Mouse (Mus musculus) heart, postnatal 14 days (tissue): ENCODE measurements around the gene Stat6. TPM values are rescaled to one million over a fixed set of nuclear protein-coding genes. Genes with fewer than 3 reads are reported as not detected.
A peak's percentile ranks its signal among the peaks of the same experiment; 100 is the strongest.

Source experiments
- DNase-seq, 2 experiments: peaks; one replicate each; pipeline ENCODE4 v3.0.0; 2021 to 2022
- intact Hi-C: fragments of 180-260 bp; cut with DNase I; formaldehyde crosslinking; loops from one replicate; pipeline ENCODE4 v1.15.1; 2025
- long read RNA-seq, 2 experiments: library from polyadenylated mRNA; stranded (forward); transcript quantifications; one replicate each; pipeline ENCODE4 v2.0.0; 2021
- total RNA-seq, 2 experiments: library from RNA; stranded (reverse); gene quantifications; 2 replicates each; pipeline ENCODE4 v1.2.3; 2021

Gene Stat6
- 10 to 100 TPM; 46.9 to 49.9 TPM for total RNA-seq
- long read RNA-seq, experiment 1, transcript Stat6-201 (22 exons, 3,775 nt), result major isoform, 51 of 60 reads
- long read RNA-seq, experiment 1, partial matches to known transcripts, result 4 of 60 reads
- long read RNA-seq, experiment 1, other reads (novel, unspliced or antisense), result 5 of 60 reads
- long read RNA-seq, experiment 2, transcript Stat6-201 (22 exons, 3,775 nt), result major isoform, 57 of 65 reads
- long read RNA-seq, experiment 2, partial matches to known transcripts, result 4 of 65 reads
- long read RNA-seq, experiment 2, other reads (novel, unspliced or antisense), result 4 of 65 reads

GRCm38 (mm10) chr10:127642772-127643552, at the start of gene Stat6:
Gene Stat6 (plus strand): TSS chr10:127642986.
- intact Hi-C loops, result loop anchor here (1.0 to 5.0 kb wide), 3 partner anchors 28 to 294 kb away; no protein-coding TSS in a partner anchor
- peak; percentile 81 to 84 for DNase-seq

DNA sequence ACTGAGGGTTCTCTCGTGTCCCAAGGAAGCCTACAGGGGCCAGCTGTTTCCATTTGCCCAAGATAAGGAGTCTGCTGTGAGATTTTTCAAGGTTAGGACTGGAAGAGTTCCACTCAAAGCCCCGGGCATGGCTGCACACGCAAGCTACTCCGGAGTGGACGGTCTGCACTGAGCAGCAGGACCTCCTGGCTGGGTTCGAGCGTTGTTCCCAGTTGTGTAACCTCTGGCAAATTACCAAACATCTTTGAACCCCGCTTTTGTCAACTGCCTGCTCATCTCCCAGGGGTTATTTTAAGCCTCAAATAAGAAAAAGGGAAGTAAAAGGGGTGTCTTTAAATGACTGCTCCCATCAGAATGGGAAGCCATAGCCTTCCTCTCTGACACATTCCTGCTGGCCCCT, 48.4 kb upstream of the Stat6 start:
- DNase-seq, result no peak
- intact Hi-C loops, result no loop called here

DNA sequence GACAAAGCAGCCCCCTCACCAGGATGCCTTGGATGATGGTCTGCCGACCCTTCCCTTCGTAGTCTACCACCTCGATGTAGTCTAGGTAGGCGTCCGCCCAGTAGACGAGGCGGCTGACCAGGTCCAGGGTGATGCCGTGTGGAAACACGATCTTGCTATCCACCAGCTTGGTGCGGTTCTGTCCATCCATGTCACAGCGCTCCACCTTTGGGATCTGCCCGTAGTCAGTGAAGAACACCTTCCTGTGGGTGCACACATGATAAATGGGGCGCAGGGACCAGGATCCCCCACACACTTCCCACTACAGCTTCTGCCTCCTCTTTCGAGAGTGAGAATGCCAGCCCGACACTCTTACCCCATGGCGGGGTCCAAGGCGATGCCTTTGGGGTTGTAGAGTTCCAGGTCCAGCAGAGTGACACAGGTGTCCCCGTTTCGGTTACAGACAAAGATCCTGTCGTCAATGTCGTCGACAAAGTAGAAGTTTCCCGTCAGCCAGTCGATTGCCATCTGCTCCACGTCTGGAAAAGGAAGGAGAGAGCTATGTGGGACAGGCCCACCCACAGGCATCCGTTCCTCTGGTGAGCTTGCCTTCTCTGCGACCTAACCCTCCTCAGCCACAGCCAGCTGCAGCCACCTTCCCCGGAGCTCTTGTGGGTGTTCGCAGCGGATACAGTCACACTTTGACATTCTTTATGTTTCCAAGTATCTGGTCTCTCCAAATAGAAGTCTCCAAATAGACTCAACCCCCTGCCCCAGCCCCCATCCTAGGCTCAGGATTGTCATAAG, 47.7 kb upstream of the Stat6 start:
- intact Hi-C loops, result no loop called here
- no peak for DNase-seq

GRCm38 (mm10) chr10:127596321-127596941, 46.4 kb upstream of the Stat6 start:
- DNase-seq, result peak in 1 of 2 experiments; percentile 52
- intact Hi-C loops, result no loop called here

DNA sequence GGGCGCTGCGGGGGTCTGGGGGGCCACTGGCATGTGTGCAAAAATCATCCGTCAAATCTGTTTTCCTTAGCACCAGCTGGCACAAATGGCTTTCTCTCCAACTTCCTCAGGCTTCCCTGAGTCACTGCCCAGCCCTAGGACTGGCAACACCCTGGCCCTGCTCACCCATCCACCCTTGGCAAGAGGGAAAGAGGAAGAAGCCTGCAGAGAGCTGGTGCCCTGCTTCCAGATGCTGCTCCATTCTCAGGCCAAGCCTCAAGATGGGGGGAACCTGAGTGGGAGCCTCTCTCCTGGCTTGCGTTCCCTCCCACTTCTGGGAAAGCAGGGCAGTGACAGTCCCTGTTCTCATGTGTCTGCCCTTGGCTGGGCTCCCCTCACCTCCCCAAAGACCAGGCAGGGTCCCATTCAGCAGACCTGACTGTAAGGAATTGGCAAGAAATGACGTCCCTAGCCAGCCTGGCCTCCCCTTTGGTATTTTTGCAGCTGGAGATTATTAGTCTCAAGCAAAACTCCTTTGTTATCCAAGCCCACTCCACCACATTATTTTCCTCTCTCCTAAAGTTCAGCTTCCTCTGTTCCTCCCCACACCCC, 45.4 kb upstream of the Stat6 start:
- no peak for DNase-seq
- intact Hi-C loops, result no loop called here

DNA sequence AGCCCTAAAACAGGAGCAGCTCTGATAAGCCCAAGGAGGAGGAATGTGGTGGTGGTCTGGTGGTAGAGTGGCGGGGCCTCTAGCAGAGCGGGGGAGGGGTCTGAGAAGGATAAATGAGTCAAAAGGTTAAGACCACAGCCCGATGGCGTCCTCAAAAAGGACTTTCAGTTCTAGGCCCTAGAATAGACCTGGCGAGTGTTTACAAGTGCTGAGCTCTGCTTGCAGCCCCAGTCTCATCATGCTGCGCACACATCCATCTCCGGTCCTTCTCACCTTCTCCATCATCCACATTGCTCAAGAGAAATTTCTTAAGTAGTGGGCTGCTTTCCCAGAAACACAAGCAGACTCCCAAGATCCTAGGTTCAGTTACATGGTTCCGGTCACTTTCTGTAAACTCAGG, 44.2 kb upstream of the Stat6 start:
- intact Hi-C loops, result no loop called here
- DNase-seq, result no peak

DNA sequence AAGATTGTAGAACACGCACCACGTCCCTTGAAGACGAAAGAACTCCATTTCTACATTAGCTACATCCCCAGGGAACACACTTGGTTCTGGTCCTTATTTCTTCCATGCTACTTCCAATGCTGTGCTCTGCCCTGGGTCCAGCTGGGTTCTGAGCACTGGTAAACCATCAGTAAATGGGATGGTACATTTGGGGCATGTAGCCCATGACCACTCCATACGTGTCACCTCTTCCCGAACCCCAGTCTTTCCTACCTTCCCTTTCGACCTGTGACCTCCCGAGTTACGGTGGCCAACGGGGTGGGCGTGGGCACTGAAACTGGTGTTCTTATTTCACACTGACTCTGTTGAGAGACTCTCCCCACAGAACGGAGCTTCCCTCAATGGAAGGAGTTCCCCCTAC, 43.5 kb upstream of the Stat6 start:
- DNase-seq, result no peak
- intact Hi-C loops, result no loop called here

DNA sequence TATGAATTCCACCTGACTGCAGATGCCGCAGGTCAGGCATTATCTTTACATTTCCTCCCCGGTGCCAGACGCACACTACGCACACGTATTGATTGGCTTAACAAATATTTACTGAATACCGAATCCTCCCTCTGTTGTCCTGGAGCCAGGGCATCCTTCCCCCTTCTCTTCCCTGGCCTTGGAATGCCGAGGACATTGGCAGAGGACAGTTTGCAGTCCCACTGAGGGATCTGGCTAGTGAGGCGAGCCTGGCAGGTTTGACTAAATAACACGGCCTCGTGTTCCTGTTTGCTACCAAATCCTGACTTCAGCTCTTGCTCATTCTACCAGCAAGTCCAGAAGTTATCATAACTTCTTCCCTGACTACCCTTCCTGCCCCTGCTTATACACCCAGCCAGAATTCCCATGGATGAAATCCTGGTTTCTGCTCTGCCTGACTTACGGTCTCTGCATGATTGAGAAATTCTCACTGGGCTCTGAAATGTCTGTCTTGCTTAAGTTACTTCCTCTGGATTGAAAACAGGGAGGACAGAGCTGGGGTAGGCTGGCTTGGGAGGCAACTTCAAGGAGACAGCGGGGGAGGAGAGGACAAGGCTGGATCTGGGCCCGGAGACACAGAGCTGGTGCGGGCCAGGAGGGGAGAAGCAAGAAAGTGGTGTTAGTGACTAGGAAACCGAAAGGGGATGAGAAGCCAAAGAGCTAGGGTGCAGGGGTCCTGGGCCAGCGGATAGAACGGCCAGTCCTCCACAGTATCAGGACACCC, 42.8 kb upstream of the Stat6 start:
- intact Hi-C loops, result loop anchor here (2.0 kb wide), 1 partner anchor 19 kb away; no protein-coding TSS in a partner anchor
- DNase-seq, result peak; percentile 76 to 79

DNA sequence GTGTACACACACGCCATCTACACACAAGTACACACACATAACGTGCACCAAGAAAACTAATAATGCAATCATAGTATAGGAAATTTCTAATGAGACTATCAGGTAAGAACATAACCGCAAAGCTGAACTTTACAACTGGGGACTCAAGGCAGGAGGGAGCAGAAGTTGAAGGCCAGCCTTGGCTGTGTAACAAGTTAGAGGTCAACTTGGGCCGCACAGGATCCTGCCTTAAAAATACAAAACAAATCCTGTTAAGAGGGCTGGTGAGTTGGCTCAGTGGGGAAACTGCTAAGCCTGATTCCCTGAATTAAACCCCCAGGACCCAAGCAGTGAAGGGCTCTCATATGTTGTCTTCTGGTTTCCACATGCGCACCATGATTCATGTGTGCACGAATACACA, 40.6 kb upstream of the Stat6 start:
- intact Hi-C loops, result no loop called here
- no peak for DNase-seq

DNA sequence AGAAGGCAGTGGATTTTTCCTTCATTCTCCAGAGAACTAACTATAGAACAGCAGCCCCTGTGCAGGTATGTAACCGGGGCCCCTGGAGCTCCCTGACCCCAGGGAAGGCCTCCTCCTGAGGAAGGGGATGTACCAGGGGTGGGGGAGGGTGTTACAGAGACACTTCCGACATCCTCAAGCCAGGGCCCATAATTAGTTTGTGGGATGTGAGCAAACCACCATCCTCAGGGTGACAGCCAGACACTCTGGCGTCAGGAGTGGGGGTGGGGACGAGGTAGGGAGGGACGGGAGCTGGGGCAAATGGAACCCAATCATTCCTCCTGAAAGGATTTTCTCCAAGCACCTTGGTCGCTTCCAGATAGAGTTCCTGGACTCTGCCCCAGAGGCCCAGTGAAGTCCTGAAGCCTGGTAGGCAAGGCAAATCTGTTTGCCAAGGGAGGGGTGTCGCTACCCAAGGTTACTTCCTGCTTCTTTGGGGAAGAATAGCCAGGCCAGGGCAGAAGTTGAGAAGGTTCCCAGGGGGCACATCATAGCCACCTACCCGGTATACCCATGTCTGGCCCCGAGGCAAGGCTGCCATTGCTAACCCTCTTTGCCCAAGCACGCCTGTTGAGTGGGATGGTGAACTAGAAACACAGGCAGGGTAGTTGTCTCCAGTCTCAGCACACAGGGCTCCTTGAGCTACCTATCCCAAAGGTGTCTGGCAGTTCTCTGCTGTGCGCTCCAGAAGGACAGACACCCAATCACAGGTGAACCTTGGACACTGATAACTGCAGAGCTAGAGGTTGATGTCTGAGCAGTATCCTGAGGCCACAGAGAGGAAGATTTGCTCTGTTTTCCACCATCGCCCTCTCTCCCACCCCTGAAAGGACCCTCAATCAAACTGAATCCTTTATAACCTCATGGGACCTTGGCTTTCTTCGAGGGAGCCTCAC, 39.1 kb upstream of the Stat6 start:
- DNase-seq, result no peak
- intact Hi-C loops, result no loop called here

DNA sequence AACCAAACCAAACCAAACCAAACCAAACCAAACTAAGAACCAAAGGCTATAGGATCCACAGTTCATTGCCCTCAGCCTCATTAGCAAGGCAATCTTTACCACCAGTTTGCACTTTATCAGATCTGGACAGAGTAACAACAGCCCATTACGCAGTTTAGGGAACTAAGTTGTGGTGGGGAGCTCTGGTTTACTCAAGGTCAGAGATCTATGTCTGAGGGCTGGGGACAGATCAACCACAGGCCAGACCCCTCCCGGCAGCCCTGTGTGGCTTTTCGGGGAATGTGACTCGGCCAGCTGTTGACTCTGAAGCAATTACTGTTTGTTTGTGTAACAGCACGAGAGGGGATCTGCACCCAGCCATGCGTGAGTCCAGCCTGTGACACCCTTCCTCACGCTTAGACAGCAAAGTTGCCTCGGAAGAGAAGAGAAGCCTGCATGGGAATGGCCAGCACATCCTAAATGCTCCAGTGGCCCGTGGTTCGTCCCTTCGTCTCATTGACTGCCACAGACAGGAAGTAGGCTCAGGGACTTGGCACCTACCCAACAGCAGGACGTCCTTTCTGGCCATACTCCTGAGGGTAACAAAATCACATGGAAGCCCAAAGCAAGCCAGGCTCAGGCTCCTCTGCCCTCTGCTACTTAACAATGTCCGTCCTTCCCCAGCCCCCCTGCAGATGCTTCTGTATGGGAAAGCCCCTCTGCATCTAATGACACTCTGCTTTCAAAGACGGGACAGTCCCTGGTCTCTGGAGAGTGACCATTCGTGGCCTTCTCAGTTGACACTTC, 38.1 kb upstream of the Stat6 start:
- peak; percentile 75 to 77 for DNase-seq
- intact Hi-C loops, result no loop called here

- DNase-seq, result no peak
- intact Hi-C loops, result no loop called here
Observed at GRCm38 (mm10) chr10:127605251-127605547, 37.6 kb upstream of the Stat6 start.

DNA sequence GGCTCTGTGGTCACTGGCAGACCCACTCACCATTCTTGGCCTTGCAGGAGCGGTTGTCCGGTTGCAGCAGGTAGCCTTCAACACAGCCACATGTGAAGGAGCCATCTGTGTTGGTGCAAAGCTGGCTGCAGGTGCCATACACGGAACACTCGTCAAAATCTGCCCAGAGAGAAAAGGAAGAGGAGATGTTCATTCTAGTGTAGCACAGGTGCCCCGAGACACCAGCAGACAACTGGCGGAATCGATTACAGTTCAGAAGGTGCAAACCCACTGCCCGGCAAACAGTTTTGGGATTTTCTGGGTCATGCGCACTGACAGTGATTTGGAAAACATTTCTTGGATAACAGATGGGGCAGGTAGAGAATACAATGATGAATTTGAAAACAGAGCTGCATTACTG, 37.0 kb upstream of the Stat6 start:
- intact Hi-C loops, result no loop called here

GRCm38 (mm10) chr10:127607059-127607458, 35.7 kb upstream of the Stat6 start:
- intact Hi-C loops, result no loop called here
- DNase-seq, result no peak

More for the DNA sequence above, 37.0 kb upstream of the Stat6 start:
- no peak for DNase-seq

DNA sequence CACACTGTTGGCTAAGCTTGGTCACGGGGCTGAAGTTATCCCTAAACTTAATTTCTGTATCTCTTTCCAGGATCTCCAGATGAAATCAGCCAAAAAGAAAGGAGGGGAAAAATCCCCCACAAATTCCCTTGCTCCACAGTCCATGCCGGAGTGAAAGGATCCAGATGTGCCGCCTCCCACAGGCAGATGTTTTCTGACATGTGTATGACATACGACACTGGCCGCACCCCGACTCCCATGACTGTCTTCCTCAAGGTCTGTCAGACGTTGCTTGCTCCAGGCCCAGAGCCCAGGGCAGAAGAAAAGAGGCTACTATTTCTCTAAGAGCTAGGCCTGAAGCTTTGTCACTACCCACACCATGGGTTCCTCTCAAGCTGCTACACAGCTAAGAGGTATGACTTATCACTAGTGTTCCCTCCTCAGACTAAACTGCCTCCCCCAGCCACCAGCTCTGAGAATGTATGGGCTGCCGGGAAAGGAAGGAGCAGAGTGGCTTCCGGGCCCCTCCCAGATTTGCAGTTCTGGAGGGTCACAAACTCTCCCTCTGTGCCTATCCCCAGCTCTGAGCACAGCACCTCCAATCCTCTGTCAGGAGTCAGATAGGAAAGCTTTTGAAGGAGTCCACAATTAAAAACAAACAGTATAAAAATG, 33.2 kb upstream of the Stat6 start:
- DNase-seq, result no peak
- intact Hi-C loops, result no loop called here

DNA sequence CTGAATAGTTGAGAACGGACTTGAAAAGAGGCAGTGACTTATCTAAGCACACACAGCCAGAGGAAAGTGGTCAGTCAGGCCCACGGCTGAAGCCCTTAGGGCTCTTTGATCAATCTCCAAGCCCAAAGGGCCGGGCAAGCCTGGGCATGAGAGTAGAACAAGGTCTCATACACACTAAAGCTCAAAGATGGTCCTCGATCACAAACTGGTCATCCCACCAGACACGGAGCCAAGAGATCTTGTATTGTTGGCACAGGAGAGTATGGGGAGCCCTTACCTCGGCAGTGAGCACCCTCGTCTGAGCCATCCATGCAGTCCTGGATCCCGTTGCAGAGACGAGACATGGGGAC, 32.7 kb upstream of the Stat6 start:
- intact Hi-C loops, result no loop called here
- DNase-seq, result no peak

- intact Hi-C loops, result no loop called here
- no peak for DNase-seq
Observed at GRCm38 (mm10) chr10:127612079-127612775, 30.6 kb upstream of the Stat6 start.
